Mouse (Mus musculus) forebrain, embryonic 12.5 days (tissue): ENCODE measurements around the gene Snx25. TPM values are rescaled to one million over a fixed set of nuclear protein-coding genes. Genes with fewer than 3 reads are reported as not detected.

ENCODE experiments used
- ATAC-seq: fragments of 200-750 bp; cut with Nextera tagmentation; 2 replicates; pipeline ENCODE4 v1.8.0; 2017; ENCODE audit warnings: moderate TSS enrichment; ENCODE audit not compliant: low FRiP score
- H3K27ac ChIP-seq: fragments of 300-500 bp; sonication (generic); 2 replicates; pipeline ENCODE4 v1.5.1; 2016; ENCODE audit warnings: mild to moderate bottlenecking
- H3K27me3 ChIP-seq: fragments of 300-500 bp; sonication (generic); 2 replicates; pipeline ENCODE4 v1.6.1; 2016; ENCODE audit warnings: mild to moderate bottlenecking
- H3K36me3 ChIP-seq: fragments of 300-500 bp; sonication (generic); replicated peaks from 2 replicates; pipeline ENCODE4 v1.6.1; 2016; ENCODE audit warnings: mild to moderate bottlenecking
- H3K4me1 ChIP-seq: fragments of 300-500 bp; sonication (generic); 2 replicates; pipeline ENCODE4 v1.6.1; 2016
- H3K4me2 ChIP-seq: fragments of 300-500 bp; sonication (generic); 2 replicates; pipeline ENCODE4 v1.6.1; 2016; ENCODE audit warnings: mild to moderate bottlenecking, moderate library complexity
- H3K4me3 ChIP-seq: fragments of 300-500 bp; sonication (generic); replicated peaks from 2 replicates; pipeline ENCODE4 v1.5.1; 2016; ENCODE audit warnings: mild to moderate bottlenecking
- H3K9ac ChIP-seq: fragments of 300-500 bp; sonication (generic); 2 replicates; pipeline ENCODE4 v1.6.1; 2016; ENCODE audit warnings: mild to moderate bottlenecking
- H3K9me3 ChIP-seq: fragments of 300-500 bp; sonication (generic); 2 replicates; pipeline ENCODE4 v1.6.1; 2016
- WGBS: fragments of 180-500 bp; shearing (Covaris S2); methylation state at CpG from one replicate; pipeline ENCODE4 v1.1.7; 2016; 5-methylcytosine and 5-hydroxymethylcytosine counted together
- polyA plus RNA-seq: library from polyadenylated mRNA; unstranded; fragments of >200 nt; fragmentation: Nextera tagmentation; extraction: Ambion mirVana; gene quantifications from 2 replicates; pipeline ENCODE4 v1.2.1, GENCODE M21; 2016

Gene Snx25
- polyA plus RNA-seq, 1 experiment from 2014 or later = 4.5 TPM

GRCm38 (mm10) chr8:46072798-46073197 lies 79.2 kb downstream of the Snx25 start:
- Histone ChIP-seq H3K27me3 (no peaks in the 10 kb centered on the region), H3K27ac (no peak overlapping the region), H3K9me3 (no peaks in the 10 kb centered on the region), H3K4me3 (no peak overlapping the region), H3K9ac (no peak overlapping the region), H3K4me2 (no peak overlapping the region), H3K4me1 (no peaks in the 10 kb centered on the region), H3K36me3 (no peaks in the 10 kb centered on the region)
- WGBS = 92% methylated on average over 5 of the region's 5 CpGs
- no peak for ATAC-seq

DNA sequence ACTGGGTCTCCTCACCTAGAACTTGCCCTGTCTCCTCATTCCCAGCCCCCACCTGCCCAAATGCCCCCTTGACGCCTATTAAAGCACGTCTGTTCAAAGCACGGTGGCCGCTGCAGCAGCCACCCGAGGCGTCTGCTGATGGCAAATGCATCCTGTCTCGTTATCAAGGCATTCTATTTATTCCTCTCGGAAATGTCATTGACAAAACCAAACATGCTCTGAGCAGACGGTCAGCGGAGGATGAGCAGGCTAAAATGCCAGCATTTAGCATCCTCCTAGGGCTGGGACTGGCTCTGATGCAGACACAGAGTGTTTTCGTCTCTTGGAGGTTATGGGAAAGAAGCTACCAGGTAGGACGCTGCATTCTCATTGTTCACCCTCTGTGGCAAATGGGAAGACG lies 111.7 kb downstream of the Snx25 start:
- no peak for ATAC-seq
- Histone ChIP-seq H3K27ac (no peak overlapping the region), H3K36me3 (peaks cover 14% of the 10 kb centered on the region; the same call in 1 of the 2 replicates), H3K4me1 (no peaks in the 10 kb centered on the region), H3K4me2 (no peak overlapping the region), H3K27me3 (no peaks in the 10 kb centered on the region), H3K4me3 (no peak overlapping the region), H3K9me3 (no peaks in the 10 kb centered on the region), H3K9ac (no peak overlapping the region)
- 70% methylated on average over 13 of the region's 13 CpGs for WGBS

GRCm38 (mm10) chr8:46039666-46040065 lies 112.3 kb downstream of the Snx25 start:
- no peak overlapping the region for H3K27ac ChIP-seq
- no peak for ATAC-seq
- no peak overlapping the region for H3K9ac ChIP-seq
- no peaks in the 10 kb centered on the region for H3K27me3 ChIP-seq
- WGBS = 94% methylated on average over 1 of the region's 1 CpGs
- no peak overlapping the region for H3K4me3 ChIP-seq
- no peaks in the 10 kb centered on the region for H3K9me3 ChIP-seq
- H3K4me2 ChIP-seq = no peak overlapping the region
- no peaks in the 10 kb centered on the region for H3K4me1 ChIP-seq
- H3K36me3 ChIP-seq = peaks cover 14% of the 10 kb centered on the region

- ATAC-seq = no peak
- no peak overlapping the region for H3K4me2 ChIP-seq
- H3K27me3 ChIP-seq = no peaks in the 10 kb centered on the region
- no peak overlapping the region for H3K4me3 ChIP-seq
- H3K9me3 ChIP-seq = no peaks in the 10 kb centered on the region
- H3K36me3 ChIP-seq = peaks cover 13% of the 10 kb centered on the region; the same call in 1 of the 2 replicates
- H3K9ac ChIP-seq = no peak overlapping the region
- WGBS = 72% methylated on average over 11 of the region's 11 CpGs
- no peaks in the 10 kb centered on the region for H3K4me1 ChIP-seq
- no peak overlapping the region for H3K27ac ChIP-seq
These were observed 115.7 kb downstream of the Snx25 start for GRCm38 (mm10) chr8:46036217-46036616.

DNA sequence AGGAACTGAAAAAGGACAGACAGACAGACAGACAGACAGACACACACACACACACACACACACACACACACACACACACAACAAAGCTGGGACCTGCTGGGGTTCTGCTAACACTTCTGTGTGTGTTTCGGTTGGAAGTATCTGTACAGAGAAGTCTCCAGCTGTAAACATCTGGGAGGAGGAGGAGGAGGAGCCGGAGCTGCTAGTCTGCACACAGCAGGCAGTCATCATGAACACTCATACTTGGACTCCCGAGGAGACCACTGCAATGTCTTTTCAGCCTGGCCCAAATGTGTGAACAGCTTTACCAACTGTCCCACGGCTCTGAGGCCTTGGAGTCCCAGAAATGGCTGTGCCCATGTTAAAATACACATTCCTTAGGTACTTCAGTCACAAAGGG lies 127.6 kb downstream of the Snx25 start:
- Histone ChIP-seq H3K36me3 (no peaks in the 10 kb centered on the region), H3K4me1 (no peaks in the 10 kb centered on the region), H3K4me3 (no peak overlapping the region), H3K27ac (no peak overlapping the region), H3K9ac (no peak overlapping the region), H3K4me2 (no peak overlapping the region), H3K9me3 (no peaks in the 10 kb centered on the region), H3K27me3 (no peaks in the 10 kb centered on the region)
- no peak for ATAC-seq
- 66% methylated on average over 4 of the region's 4 CpGs for WGBS

DNA sequence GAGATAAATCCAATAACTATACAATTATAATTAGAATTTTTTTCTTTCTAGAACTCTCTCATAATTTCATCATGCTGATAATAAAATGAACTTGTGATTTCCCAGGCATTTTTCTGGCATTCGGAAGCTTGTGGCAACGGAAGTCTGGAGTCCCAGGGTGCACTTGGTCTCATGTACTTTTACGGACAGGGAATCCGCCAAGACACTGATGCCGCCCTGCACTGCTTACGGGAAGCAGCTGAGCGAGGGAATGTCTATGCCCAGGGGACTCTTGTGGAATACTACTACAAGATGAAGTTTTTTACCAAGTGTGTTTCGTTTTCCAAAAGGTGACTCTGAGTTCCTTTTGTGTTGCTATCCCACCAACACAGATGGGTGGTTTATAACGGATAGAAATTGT lies 129.2 kb downstream of the Snx25 start:
- Histone ChIP-seq H3K4me2 (no peak overlapping the region), H3K27me3 (no peaks in the 10 kb centered on the region), H3K4me1 (no peaks in the 10 kb centered on the region), H3K9me3 (no peaks in the 10 kb centered on the region), H3K4me3 (no peak overlapping the region), H3K9ac (no peak overlapping the region), H3K36me3 (no peaks in the 10 kb centered on the region), H3K27ac (no peak overlapping the region)
- no peak for ATAC-seq
- WGBS = 90% methylated on average over 9 of the region's 9 CpGs

GRCm38 (mm10) chr8:46022203-46022602 lies 129.8 kb downstream of the Snx25 start:
- Histone ChIP-seq H3K36me3 (no peaks in the 10 kb centered on the region), H3K27ac (no peak overlapping the region), H3K4me1 (no peaks in the 10 kb centered on the region), H3K27me3 (no peaks in the 10 kb centered on the region), H3K4me3 (no peak overlapping the region), H3K9me3 (no peaks in the 10 kb centered on the region), H3K9ac (no peak overlapping the region), H3K4me2 (no peak overlapping the region)
- no peak for ATAC-seq
- WGBS = 90% methylated on average over 9 of the region's 9 CpGs

DNA sequence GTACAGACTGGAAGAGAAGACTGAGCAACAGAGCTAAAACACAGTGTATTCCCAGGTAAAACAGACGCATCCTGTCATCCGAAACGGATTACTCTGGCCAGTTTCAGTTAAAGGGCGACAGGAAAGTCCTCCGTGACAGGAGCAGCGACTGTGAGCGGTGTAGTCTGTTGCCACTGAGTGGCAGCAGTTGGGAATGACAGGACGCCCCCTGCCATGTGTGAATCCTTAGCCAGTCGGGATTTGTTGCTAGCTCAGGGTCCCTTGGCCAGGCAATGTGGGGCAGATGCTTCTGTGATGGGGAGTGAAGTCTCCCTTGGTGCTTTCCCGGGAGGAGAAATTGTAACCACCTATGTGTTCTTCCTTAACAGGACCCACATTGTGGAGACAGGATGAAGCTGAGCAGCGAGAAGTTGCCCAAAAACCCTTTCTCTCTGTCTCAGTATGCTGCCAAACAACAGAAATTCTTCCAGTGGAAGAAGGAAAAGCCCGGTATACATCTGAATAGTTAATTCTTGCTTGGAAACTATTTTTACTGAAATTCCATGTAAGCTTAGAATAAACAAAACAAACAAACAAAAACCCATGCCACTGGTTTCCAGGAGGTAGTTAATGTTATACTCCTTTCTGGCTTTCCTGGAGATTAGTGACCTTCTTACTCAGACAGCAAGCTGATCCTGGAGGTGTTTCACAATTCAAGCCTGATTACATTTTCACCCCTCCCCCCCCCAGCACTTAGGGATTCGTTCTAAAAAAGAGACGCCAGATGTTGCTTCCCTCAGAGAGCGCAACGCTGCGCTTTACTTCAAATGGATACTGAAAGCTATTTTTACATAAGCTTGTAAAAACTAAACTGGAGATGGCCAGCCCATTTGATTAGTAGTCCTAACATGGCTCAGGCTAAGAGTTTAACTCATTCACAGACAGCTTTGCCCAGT lies 140.9 kb downstream of the Snx25 start:
- peak; percentile 46; the same call in 1 of the 2 replicates for ATAC-seq

DNA sequence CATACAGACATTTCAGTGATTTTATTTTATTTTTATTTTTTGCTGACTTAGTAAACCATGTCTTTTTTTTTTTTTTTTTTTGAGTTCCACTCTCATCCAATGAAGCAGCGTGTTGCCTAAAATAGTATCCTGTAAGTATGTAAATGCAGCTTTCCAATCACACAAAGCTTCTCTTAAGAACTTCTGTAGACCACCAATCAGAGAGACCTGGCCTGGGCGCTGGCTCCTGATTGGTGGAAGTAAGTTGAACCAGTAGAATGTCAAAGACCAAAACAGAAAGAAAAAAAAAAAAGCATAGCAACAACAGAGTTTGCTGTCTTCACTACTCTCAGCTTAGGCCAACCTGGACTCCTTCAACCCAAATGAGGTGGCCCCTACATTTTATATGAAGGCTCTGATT lies 141.7 kb downstream of the Snx25 start:
- Histone ChIP-seq H3K9ac (0 out of 2 replicates have a peak overlapping the region, but pooled peaks have one; percentile 21), H3K27ac (no peak overlapping the region), H3K36me3 (no peaks in the 10 kb centered on the region), H3K4me2 (peak overlapping the region; percentile 40), H3K9me3 (no peaks in the 10 kb centered on the region), H3K27me3 (no peaks in the 10 kb centered on the region), H3K4me1 (peaks cover 13% of the 10 kb centered on the region), H3K4me3 (0 out of 2 replicates have a peak overlapping the region, but pooled peaks have one; percentile 5)
- 52% methylated on average over 2 of the region's 2 CpGs for WGBS
- ATAC-seq = peak; percentile 55; the same call in 1 of the 2 replicates

More for the DNA sequence above, 140.9 kb downstream of the Snx25 start:
- 20% methylated on average over 17 of the region's 17 CpGs for WGBS
- H3K4me2 ChIP-seq = peak overlapping the region; percentile 40
- H3K27me3 ChIP-seq = no peaks in the 10 kb centered on the region
- H3K9ac ChIP-seq = 0 out of 2 replicates have a peak overlapping the region, but pooled peaks have one; percentile 21
- no peaks in the 10 kb centered on the region for H3K36me3 ChIP-seq
- peaks cover 13% of the 10 kb centered on the region for H3K4me1 ChIP-seq
- no peak overlapping the region for H3K27ac ChIP-seq
- H3K4me3 ChIP-seq = 0 out of 2 replicates have a peak overlapping the region, but pooled peaks have one; percentile 5
- no peaks in the 10 kb centered on the region for H3K9me3 ChIP-seq

DNA sequence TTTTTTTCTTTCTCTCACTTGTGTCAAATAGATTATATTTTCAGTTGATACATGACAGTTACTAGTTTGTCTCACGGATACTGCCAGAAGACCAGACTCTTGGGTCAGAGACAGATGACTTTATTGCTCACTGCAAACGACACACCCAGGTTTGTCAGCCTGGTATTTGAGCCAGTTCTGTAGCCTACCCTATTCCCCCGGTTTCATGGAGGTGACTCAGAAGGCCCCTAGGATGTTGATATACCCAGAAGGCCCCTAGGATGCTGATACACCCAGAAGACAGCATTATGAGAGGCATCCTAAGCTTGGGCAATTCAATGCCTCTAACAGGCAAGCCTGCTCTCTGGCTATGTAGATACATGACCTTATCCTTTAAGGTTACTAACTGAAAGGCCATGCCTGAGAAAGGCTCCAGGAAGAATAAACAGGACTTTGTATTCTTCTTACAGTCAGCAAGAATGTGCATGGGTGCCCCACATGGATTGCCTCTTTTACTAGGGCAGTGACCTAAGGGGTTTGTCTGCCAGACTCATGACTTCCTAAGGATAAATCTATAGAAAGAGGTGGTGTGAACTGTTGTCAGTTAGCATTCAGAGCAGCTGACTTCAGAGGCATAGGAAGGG lies 144.8 kb downstream of the Snx25 start:
- Histone ChIP-seq H3K4me1 (peaks cover 13% of the 10 kb centered on the region), H3K27ac (no peak overlapping the region), H3K36me3 (no peaks in the 10 kb centered on the region), H3K9me3 (no peaks in the 10 kb centered on the region), H3K4me2 (no peak overlapping the region), H3K27me3 (no peaks in the 10 kb centered on the region), H3K4me3 (no peak overlapping the region), H3K9ac (no peak overlapping the region)
- ATAC-seq = no peak
- WGBS = 87% methylated on average over 3 of the region's 3 CpGs

DNA sequence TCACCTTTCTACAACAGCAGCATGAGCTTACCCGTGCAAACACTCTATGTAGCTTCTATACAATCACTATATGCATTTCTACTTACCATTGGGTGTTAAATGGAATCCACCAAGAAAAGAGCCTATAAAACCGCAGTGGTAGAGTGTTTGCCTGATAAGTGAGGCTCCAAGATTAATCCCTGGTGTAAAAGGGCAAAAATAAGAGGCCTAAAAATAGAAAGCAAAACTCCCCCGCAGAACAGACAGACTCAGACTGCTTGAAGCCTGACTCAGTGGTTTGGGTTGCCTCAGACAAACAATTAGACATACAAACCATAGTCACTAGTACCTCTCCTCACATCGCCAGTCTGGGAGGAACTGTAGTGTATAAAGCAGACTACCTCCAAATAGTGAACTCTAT lies 146.4 kb downstream of the Snx25 start, which contains the start of gene Ankrd37:
Gene Ankrd37, minus strand, starts transcription at position 112 of the 400 bp plus-strand sequence.
- H3K27ac ChIP-seq = no peak within 1 kb of the TSS
- no peak within 1 kb of the TSS for H3K4me3 ChIP-seq
- H3K9me3 ChIP-seq = no peaks in the 10 kb centered on the region
- no peak within 1 kb of the TSS for H3K4me2 ChIP-seq
- no peaks in the 10 kb centered on the region for H3K36me3 ChIP-seq
- no peak for ATAC-seq
- peaks cover 5% of the 10 kb centered on the region; the same call in 1 of the 2 replicates for H3K27me3 ChIP-seq
- H3K9ac ChIP-seq = no peak within 1 kb of the TSS
- peaks cover 2% of the 10 kb centered on the region; the same call in 1 of the 2 replicates for H3K4me1 ChIP-seq
- 74% methylated on average over 4 of the region's 4 CpGs for WGBS
